Mouse (Mus musculus) layer of hippocampus, postnatal 36 days (tissue): ENCODE measurements around the gene Slc27a5. TPM values are rescaled to one million over a fixed set of nuclear protein-coding genes. Genes with fewer than 3 reads are reported as not detected.

Experiments used
- DNase-seq, 2 experiments: peaks; one replicate each; pipeline ENCODE4 v3.0.0; 2022
- total RNA-seq, 2 experiments: library from RNA; stranded (reverse); gene quantifications; 2 replicates each; pipeline ENCODE4 v1.2.3; 2021

The Slc27a5 gene
- total RNA-seq, 2 experiments from 2014 or later, result 0.20 TPM; not detected in 1

GRCm38 (mm10) chr7:13023928-13024731, 26.1 kb upstream of the Slc27a5 start:
- peak; percentile 96 to 98 for DNase-seq

- no peak for DNase-seq
Measured at GRCm38 (mm10) chr7:13022773-13023535, 25.0 kb upstream of the Slc27a5 start.

DNA sequence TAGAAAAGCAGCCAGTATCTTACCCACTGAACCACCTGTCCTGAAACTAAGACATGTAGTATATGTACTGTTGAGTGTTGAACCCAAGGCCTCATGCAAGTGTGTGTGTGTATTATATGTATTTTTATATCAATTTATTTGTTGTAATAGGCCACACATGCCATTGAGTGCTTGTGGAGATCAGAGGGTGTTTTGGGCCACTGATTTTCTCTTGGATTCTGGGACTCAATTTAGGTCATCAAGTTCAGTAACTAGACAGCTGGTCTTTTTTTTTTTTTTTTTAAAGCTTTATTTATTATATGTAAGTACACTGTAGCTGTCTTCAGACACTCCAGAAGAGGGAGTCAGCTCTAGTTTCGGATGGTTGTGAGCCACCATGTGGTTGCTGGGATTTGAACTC, 17.2 kb upstream of the Slc27a5 start:
- no peak for DNase-seq

- DNase-seq, result no peak
Measured at GRCm38 (mm10) chr7:13014275-13014839, 16.4 kb upstream of the Slc27a5 start.

GRCm38 (mm10) chr7:13013671-13014070, 15.7 kb upstream of the Slc27a5 start:
- DNase-seq, result no peak

GRCm38 (mm10) chr7:13010005-13010908, 12.3 kb upstream of the Slc27a5 start, which contains the start of gene Zbtb45:
TSS of gene Zbtb45 (minus strand) at chr7:13010034.
- DNase-seq, result peak in 1 of 2 experiments; percentile 7

- DNase-seq, result peak; percentile 92 to 93
Measured at GRCm38 (mm10) chr7:13009143-13010004, 11.4 kb upstream of the Slc27a5 start.

- DNase-seq, result peak in 1 of 2 experiments; percentile 13
Measured at GRCm38 (mm10) chr7:13007341-13008092, 9.5 kb upstream of the Slc27a5 start.

DNA sequence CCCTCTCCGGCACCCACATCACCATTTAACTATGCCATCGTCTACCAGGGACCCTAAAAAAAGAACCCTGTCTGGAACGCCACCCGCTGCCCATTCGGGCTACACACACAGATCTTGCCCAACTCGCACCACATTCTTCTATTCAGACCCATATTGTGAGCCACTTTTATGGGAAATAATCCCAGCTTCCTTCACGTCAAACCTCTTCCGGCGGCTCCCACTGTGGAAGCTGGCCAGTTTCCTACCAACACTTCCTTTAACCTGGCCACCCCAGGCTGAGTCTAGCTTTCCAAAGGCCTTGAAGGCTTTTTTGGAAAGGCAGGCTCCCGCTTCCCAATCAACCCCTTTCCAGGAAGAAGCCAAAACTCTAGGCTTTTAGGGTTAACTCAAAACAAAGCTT, 8.5 kb upstream of the Slc27a5 start:
- DNase-seq, result no peak

DNA sequence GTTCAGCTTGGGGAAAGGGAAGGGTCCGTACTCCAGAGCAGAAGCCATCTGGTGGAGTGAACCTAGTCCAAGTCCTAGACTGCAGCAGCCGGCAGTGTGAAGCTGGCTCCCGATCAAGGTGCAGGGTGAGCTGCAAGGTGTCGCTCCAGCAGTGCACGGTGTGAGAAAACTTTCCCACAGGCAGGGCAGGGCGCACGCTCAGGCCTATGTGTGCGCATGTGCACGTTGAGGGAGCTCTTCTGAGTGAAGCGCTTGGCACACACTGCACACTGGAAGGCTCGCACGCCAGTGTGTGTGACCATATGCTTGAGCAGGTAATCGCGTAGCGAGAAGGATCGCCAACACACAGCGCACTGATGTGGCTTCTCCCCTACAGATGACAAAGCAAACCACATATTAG, 8.0 kb upstream of the Slc27a5 start:
- DNase-seq, result no peak

- DNase-seq, result no peak
Measured at GRCm38 (mm10) chr7:13003380-13003779, 5.4 kb upstream of the Slc27a5 start.

- DNase-seq, result no peak
Measured at GRCm38 (mm10) chr7:13001584-13001983, 3.6 kb upstream of the Slc27a5 start.

- no peak for DNase-seq
Measured at GRCm38 (mm10) chr7:12998851-12999250, 859 bp upstream of the Slc27a5 start, which contains the start of gene Trim28. TSS of gene Trim28 (plus strand) at chr7:12999114.

GRCm38 (mm10) chr7:12997230-12997629, 762 bp downstream of the Slc27a5 start:
- DNase-seq, result no peak

DNA sequence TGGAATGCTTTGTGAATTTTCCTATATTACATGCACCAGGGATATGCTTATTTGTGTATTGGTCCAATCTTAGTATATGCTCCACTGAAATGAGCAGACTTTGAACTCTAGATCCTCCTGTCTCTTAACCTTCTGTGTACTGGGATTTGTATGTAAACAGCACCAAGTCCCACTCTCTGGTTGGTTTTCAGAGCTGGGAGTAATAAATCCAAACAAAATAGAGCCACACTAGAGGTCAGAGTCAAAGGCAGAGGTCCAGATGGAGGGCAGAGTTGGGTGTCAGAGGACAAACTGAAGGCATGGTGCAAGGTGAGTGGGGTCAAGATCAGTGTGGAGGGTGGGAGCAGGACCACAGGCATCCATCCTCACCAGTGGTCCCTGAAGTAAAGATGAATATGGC, 2.1 kb downstream of the Slc27a5 start:
- DNase-seq, result no peak

- no peak for DNase-seq
Measured at GRCm38 (mm10) chr7:12993148-12993547, 4.8 kb downstream of the Slc27a5 start.

DNA sequence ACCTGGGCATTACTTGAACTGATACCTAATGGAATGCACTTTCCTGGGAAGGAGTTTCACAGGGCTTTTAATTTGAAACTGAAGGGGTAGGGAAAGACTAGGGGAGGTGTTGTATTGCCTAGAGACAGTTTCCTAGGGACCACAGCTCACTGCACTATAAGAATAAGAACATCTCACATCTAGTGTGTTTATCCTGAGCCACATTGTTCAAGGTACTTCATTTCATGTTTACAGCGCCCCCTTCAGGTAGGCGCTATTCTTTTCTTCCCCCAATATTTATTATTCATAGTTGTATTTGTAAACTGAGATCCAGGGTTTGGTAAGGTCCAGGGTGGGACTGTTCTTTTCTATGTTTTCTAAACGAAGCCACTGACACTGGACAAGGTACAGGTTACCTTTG, 5.8 kb downstream of the Slc27a5 start:
- DNase-seq, result no peak

DNA sequence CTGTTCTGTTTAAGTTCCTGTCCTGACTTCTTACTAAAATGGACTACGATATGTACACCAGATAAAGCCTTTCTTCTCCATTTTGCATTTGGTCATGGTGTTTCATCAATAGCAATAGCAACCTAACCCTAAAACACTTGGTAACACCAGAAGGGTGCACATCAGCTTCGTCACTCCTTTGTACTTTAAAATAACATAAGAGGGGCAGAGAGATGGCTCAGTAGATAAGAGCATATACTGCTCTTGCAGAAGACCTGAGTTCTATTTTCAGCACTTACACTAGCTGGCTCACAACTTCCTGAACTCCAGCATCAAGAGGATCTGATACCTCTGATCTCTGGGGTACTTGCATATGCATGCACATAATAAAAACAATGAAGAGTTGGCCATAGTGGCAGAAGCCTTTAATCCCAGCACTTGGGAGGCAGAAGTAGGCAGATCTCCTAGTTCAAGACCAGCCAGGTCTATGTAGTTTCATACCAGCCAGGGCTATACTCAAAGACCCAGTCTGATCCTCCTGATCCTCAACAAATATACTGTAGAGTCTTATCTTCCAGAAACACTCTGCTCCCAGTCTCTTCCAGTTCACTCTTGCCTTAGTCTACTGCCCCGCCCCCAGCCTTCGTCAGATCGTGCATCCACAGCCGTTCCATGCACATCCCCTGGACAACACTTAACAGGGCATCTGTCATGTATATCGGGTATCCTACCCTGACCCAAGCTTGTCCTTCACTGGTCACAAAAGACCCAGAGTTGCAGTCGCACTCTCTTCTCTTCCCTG, 10.4 kb downstream of the Slc27a5 start:
- no peak for DNase-seq

GRCm38 (mm10) chr7:12986906-12987305, 11.1 kb downstream of the Slc27a5 start:
- DNase-seq, result no peak
